Mouse (Mus musculus): ENCODE measurements around the gene Spock1.

Spock1 gene

GRCm38 (mm10) chr13:57798633-57799032, 109.5 kb downstream of the Spock1 start:
- no peak for DNase-seq (ENCODE audit: low spot score in 2 of 2)

- no peak for DNase-seq (ENCODE audit: low spot score in 2 of 2)
Observed at GRCm38 (mm10) chr13:57796951-57797692, 111.0 kb downstream of the Spock1 start.

GRCm38 (mm10) chr13:57793643-57794240, 114.4 kb downstream of the Spock1 start:
- DNase-seq (ENCODE audit: low spot score in 2 of 2), result no peak

- no peak for DNase-seq (ENCODE audit: low spot score in 2 of 2)
Observed at GRCm38 (mm10) chr13:57789796-57790195, 118.3 kb downstream of the Spock1 start.

- no peak for DNase-seq (ENCODE audit: low spot score in 2 of 2)
Observed at GRCm38 (mm10) chr13:57788299-57788698, 119.8 kb downstream of the Spock1 start.

GRCm38 (mm10) chr13:57786278-57786677, 121.9 kb downstream of the Spock1 start:
- peak in 1 of 2 experiments; percentile 8 for DNase-seq (ENCODE audit: low spot score in 2 of 2)

GRCm38 (mm10) chr13:57782975-57783374, 125.2 kb downstream of the Spock1 start:
- DNase-seq (ENCODE audit: low spot score in 2 of 2), result no peak

- no peak for DNase-seq (ENCODE audit: low spot score in 2 of 2)
Observed at GRCm38 (mm10) chr13:57782107-57782561, 126.0 kb downstream of the Spock1 start.

GRCm38 (mm10) chr13:57779146-57779545, 129.0 kb downstream of the Spock1 start:
- no peak for DNase-seq (ENCODE audit: low spot score in 2 of 2)

- DNase-seq (ENCODE audit: low spot score in 2 of 2), result no peak
Observed at GRCm38 (mm10) chr13:57778524-57778923, 129.6 kb downstream of the Spock1 start.

GRCm38 (mm10) chr13:57771998-57772397, 136.1 kb downstream of the Spock1 start:
- DNase-seq (ENCODE audit: low spot score in 2 of 2), result no peak

GRCm38 (mm10) chr13:57766721-57767120, 141.4 kb downstream of the Spock1 start:
- DNase-seq (ENCODE audit: low spot score in 2 of 2), result peak in 1 of 2 experiments; percentile 10

- DNase-seq (ENCODE audit: low spot score in 2 of 2), result no peak
Observed at GRCm38 (mm10) chr13:57761122-57761521, 147.0 kb downstream of the Spock1 start.

GRCm38 (mm10) chr13:57760618-57761017, 147.5 kb downstream of the Spock1 start:
- DNase-seq (ENCODE audit: low spot score in 2 of 2), result no peak

- DNase-seq (ENCODE audit: low spot score in 2 of 2), result no peak
Observed at GRCm38 (mm10) chr13:57756316-57756715, 151.8 kb downstream of the Spock1 start.

GRCm38 (mm10) chr13:57750831-57751230, 157.3 kb downstream of the Spock1 start:
- DNase-seq (ENCODE audit: low spot score in 2 of 2), result no peak

GRCm38 (mm10) chr13:57744667-57745066, 163.5 kb downstream of the Spock1 start:
- DNase-seq (ENCODE audit: low spot score in 2 of 2), result no peak

GRCm38 (mm10) chr13:57741186-57741585, 166.9 kb downstream of the Spock1 start:
- DNase-seq (ENCODE audit: low spot score in 2 of 2), result no peak

GRCm38 (mm10) chr13:57740473-57740872, 167.7 kb downstream of the Spock1 start:
- DNase-seq (ENCODE audit: low spot score in 2 of 2), result no peak

- no peak for DNase-seq (ENCODE audit: low spot score in 2 of 2)
Observed at GRCm38 (mm10) chr13:57736060-57736459, 172.1 kb downstream of the Spock1 start.

GRCm38 (mm10) chr13:57734549-57734948, 173.6 kb downstream of the Spock1 start:
- no peak for DNase-seq (ENCODE audit: low spot score in 2 of 2)

- DNase-seq (ENCODE audit: low spot score in 2 of 2), result no peak
Observed at GRCm38 (mm10) chr13:57733521-57733920, 174.6 kb downstream of the Spock1 start.

- DNase-seq (ENCODE audit: low spot score in 2 of 2), result no peak
Observed at GRCm38 (mm10) chr13:57732251-57732650, 175.9 kb downstream of the Spock1 start.

Measured in urinary bladder, postnatal 36 days (tissue).